Mouse (Mus musculus) heart, postnatal 14 days (tissue): ENCODE measurements around the gene Gps2. TPM values are rescaled to one million over a fixed set of nuclear protein-coding genes. Genes with fewer than 3 reads are reported as not detected.
A peak's percentile ranks its signal among the peaks of the same experiment; 100 is the strongest.

Experiments
- DNase-seq, 2 experiments: peaks; one replicate each; pipeline ENCODE4 v3.0.0; 2021 to 2022
- intact Hi-C: fragments of 180-260 bp; cut with DNase I; formaldehyde crosslinking; loops from one replicate; pipeline ENCODE4 v1.15.1; 2025
- total RNA-seq, 2 experiments: library from RNA; stranded (reverse); gene quantifications; 2 replicates each; pipeline ENCODE4 v1.2.3; 2021

Gps2 gene
- total RNA-seq, 2 experiments from 2014 or later = 28.8 to 30.6 TPM

- no peak for DNase-seq
- intact Hi-C loops = no loop called here
Measured at GRCm38 (mm10) chr11:69883527-69884151, 30.0 kb upstream of the Gps2 start.

GRCm38 (mm10) chr11:69884240-69884639 is 29.4 kb upstream of the Gps2 start:
- intact Hi-C loops = no loop called here
- no peak for DNase-seq

- intact Hi-C loops = no loop called here
- no peak for DNase-seq
Measured at GRCm38 (mm10) chr11:69884663-69885062, 29.0 kb upstream of the Gps2 start.

- DNase-seq = no peak
- intact Hi-C loops = no loop called here
Measured at GRCm38 (mm10) chr11:69886907-69887635, 26.6 kb upstream of the Gps2 start.

GRCm38 (mm10) chr11:69891482-69891881 is 22.2 kb upstream of the Gps2 start:
- DNase-seq = peak in 1 of 2 experiments; percentile 20
- intact Hi-C loops = no loop called here

- peak in 1 of 2 experiments; percentile 9 for DNase-seq
- intact Hi-C loops = no loop called here
Measured at GRCm38 (mm10) chr11:69894671-69895070, 19.0 kb upstream of the Gps2 start.

- peak in 1 of 2 experiments; percentile 1 for DNase-seq
- intact Hi-C loops = no loop called here
Measured at GRCm38 (mm10) chr11:69895291-69895690, 18.4 kb upstream of the Gps2 start, which contains the start of gene Acap1. TSS of gene Acap1 (minus strand) at chr11:69895539.

GRCm38 (mm10) chr11:69899870-69900269 is 13.8 kb upstream of the Gps2 start:
- intact Hi-C loops = loop anchor here (2.0 kb wide), 1 partner anchor 61 kb away; the partner anchor contains the start of gene Tmem256
- no peak for DNase-seq

GRCm38 (mm10) chr11:69900471-69901405 is 12.9 kb upstream of the Gps2 start, which contains the start of the genes 2810408A11Rik and Neurl4:
TSS of gene 2810408A11Rik (minus strand) at chr11:69900987.
TSS of gene Neurl4 (plus strand) at chr11:69901072.
- intact Hi-C loops = loop anchor here (2.0 kb wide), 1 partner anchor 62 kb away; the partner anchor contains the start of gene Tmem256
- DNase-seq = peak; percentile 83 to 86

- intact Hi-C loops = loop anchor here (2.0 kb wide), 1 partner anchor 63 kb away; the partner anchor contains the start of gene Tmem256
- peak; percentile 91 to 92 for DNase-seq
Measured at GRCm38 (mm10) chr11:69901406-69901846, 12.3 kb upstream of the Gps2 start.

GRCm38 (mm10) chr11:69901993-69902392 is 11.7 kb upstream of the Gps2 start:
- intact Hi-C loops = loop anchor here (2.0 kb wide), 1 partner anchor 63 kb away; the partner anchor contains the start of gene Tmem256
- DNase-seq = no peak

GRCm38 (mm10) chr11:69902972-69903371 is 10.7 kb upstream of the Gps2 start:
- no peak for DNase-seq
- intact Hi-C loops = loop anchor here (1.0 kb wide), 1 partner anchor 10 kb away; the partner anchor contains the start of gene Gps2

- intact Hi-C loops = no loop called here
Measured at GRCm38 (mm10) chr11:69904311-69904710, 9.4 kb upstream of the Gps2 start.

GRCm38 (mm10) chr11:69908645-69909044 is 5.0 kb upstream of the Gps2 start:
- intact Hi-C loops = no loop called here
- DNase-seq = no peak

More at GRCm38 (mm10) chr11:69904311-69904710, 9.4 kb upstream of the Gps2 start:
- DNase-seq = no peak

GRCm38 (mm10) chr11:69909174-69909573 is 4.5 kb upstream of the Gps2 start:
- DNase-seq = no peak
- intact Hi-C loops = no loop called here

GRCm38 (mm10) chr11:69910177-69910576 is 3.5 kb upstream of the Gps2 start:
- intact Hi-C loops = loop anchor here (10.0 kb wide), 1 partner anchor 805 kb away; no protein-coding TSS in a partner anchor

GRCm38 (mm10) chr11:69910781-69911560 is 2.7 kb upstream of the Gps2 start:
- DNase-seq = no peak
- intact Hi-C loops = loop anchor here (10.0 kb wide), 1 partner anchor 806 kb away; no protein-coding TSS in a partner anchor

More at GRCm38 (mm10) chr11:69910177-69910576, 3.5 kb upstream of the Gps2 start:
- DNase-seq = no peak

- DNase-seq = no peak
- intact Hi-C loops = loop anchor here (10.0 kb wide), 1 partner anchor 807 kb away; no protein-coding TSS in a partner anchor
Measured at GRCm38 (mm10) chr11:69911701-69912100, 2.0 kb upstream of the Gps2 start.
